Mouse (Mus musculus) right cerebral cortex, postnatal 36 days (tissue): ENCODE measurements around the gene Eepd1.

Source experiments
- DNase-seq, 2 experiments: peaks; one replicate each; pipeline ENCODE4 v3.0.0; 2022; ENCODE audit warnings: low spot score in 2 of 2, mixed read lengths in 1 of 2

Gene Eepd1

GRCm38 (mm10) chr9:25578674-25579596 lies 97.6 kb downstream of the Eepd1 start:
- no peak for DNase-seq

DNA sequence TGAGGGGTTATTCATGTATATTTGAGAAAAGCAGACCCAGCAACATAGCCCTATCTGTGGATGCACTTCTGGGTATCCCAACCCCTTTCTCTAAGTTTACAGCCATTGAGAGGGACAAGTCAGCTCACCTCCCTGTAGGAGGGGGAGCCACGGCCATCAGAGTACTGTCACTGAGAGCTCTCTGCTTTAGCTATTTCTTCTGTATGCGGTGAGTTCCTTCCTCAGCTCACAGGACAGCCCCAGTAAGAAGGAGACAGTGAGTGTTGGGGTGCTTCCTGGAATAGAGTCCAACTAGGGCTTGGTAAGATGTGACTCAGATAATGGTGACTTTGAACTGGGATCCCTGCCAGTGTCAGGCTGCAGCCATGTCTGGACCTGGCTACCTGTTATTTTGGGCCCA lies 102.3 kb downstream of the Eepd1 start:
- DNase-seq: no peak

DNA sequence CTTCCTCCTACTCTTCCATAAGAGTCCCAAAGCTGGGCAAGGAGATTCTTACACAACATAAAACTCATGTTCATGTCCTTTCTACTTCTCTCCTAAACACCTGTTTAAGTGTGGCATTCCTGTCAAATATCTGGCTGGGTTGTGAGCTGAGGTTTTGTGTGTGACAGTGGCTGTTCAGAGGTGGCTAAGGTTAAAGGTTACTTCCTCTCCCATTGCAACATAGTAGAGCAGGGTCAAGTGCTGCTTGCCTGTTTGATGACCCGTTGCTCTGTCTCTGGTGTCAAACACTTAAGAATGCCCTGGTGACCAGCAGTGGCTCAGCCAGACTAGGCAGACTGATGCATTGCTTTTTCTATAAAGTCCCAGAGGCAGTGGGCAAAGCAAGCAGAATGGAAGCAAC lies 104.3 kb downstream of the Eepd1 start:
- DNase-seq: no peak

- DNase-seq: no peak
Observed at GRCm38 (mm10) chr9:25588581-25588980, 107.2 kb downstream of the Eepd1 start.

- no peak for DNase-seq
Observed at GRCm38 (mm10) chr9:25590740-25591139, 109.4 kb downstream of the Eepd1 start.

DNA sequence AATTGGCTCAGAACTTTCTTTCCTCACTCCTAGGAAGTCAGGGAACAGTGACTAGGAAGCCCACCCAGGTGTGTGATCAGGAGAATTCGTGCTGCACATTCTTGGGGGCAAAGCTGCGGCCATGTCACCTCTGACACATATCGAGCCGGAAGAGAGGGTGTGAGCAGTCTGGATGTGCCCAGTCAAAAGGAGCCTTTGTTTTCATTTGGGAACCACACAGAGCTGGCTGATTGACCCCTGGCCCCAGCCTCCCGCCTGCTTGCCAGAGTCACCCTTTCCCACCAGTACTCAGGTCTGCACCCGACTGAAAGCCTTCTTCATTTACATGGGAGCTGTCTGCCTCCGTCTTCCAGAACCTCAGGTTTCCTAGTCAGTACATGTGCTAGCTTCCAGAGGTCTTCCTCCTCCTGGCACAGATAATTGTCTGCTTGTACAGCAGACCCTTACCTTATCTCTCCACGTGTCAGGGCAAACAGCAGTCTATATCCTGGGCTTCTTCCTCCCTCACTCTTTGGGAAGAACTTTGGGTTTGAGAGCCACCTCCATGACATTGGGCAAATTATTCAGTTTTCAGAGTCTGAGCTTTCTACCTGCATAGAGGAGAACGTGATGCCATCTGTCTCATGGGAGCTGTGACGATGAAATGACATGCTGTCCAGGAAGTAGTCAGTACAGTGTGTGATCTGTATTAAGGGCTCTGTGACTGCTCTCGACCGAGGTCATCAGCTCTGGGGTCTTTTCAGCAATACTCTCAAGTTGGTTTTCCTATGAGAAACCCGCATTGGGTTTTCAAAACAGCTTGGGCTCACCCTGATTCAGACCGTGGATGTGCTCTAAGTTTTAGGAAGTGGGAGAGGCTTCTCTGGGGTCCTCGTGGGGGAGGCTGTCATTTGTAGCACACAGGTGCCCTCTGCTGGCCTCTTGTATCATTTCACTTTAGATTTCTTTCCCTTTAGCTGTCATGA lies 110.3 kb downstream of the Eepd1 start:
- no peak for DNase-seq

DNA sequence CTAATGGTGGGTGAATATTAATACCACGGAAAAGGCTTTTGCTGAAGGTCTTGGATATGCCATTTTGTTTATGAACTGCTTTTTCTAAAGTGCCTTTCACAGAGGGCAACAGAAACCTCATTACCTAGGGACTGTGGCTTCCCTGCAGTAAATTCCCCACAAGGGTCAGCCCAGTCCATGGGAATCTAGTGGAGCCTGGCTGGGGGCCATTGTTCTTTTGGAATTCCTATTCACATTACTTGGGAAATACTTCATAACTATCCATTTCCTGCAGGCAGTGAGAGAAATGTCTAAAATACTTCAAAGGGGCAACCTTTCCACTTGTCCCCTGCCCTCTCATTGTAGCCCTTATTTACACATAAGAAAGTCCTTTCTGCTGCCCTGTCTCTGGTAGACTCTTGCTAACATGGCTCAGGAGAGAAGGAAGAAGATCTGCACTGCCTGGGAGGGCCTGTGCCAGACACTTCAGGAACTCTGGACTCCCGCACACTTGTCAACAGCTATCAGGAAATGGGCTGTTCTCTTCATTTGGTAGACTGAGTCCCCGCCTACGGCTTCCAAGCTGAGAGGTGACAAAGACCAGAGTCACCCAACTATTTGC lies 111.1 kb downstream of the Eepd1 start:
- no peak for DNase-seq

DNA sequence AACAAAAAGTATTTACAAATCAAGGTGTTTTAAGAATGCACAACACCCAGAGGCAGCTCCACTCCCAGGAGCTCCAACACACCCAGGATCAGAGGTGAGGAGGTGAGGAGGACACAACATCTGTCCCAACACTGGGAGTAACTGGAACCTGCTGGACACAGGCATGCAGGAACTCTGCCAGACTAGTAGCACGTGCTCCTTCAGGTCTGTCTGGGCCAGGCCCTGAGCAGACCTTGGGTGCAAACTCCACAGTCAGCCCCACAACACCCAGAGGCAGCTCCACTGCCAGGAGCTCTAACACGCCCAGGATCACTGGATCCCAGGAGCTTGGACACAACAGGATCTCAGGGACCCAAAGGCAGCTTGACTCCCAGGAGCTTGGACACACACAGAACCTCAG lies 143.4 kb downstream of the Eepd1 start:
- no peak for DNase-seq

- DNase-seq: no peak
Observed at GRCm38 (mm10) chr9:25629531-25630099, 148.3 kb downstream of the Eepd1 start.
